Mouse (Mus musculus) adrenal gland, postnatal 25 days (tissue): ENCODE data around the gene Dab1. TPM values are rescaled to one million over a fixed set of nuclear protein-coding genes. Genes with fewer than 3 reads are reported as not detected.

Source experiments
- DNase-seq: peaks from one replicate; pipeline ENCODE4 v3.0.0; 2021; ENCODE audit warnings: mixed read lengths
- total RNA-seq: library from RNA; stranded (reverse); gene quantifications from 2 replicates; pipeline ENCODE4 v1.2.3, GENCODE M21; 2021

Dab1 gene
- total RNA-seq, 1 experiment from 2014 or later, result 1.0 TPM

- no peak for DNase-seq
Observed at GRCm38 (mm10) chr4:104515681-104516080, 896.5 kb downstream of the Dab1 start.

GRCm38 (mm10) chr4:104522324-104522723, 903.2 kb downstream of the Dab1 start:
- DNase-seq, result no peak

GRCm38 (mm10) chr4:104523776-104524175, 904.6 kb downstream of the Dab1 start:
- DNase-seq, result no peak

GRCm38 (mm10) chr4:104529905-104530646, 910.9 kb downstream of the Dab1 start:
- no peak for DNase-seq

- no peak for DNase-seq
Observed at GRCm38 (mm10) chr4:104532846-104533245, 913.7 kb downstream of the Dab1 start.

GRCm38 (mm10) chr4:104538420-104538819, 919.3 kb downstream of the Dab1 start:
- DNase-seq, result no peak

GRCm38 (mm10) chr4:104539047-104539446, 919.9 kb downstream of the Dab1 start:
- no peak for DNase-seq

GRCm38 (mm10) chr4:104547091-104547490, 927.9 kb downstream of the Dab1 start:
- DNase-seq, result no peak

GRCm38 (mm10) chr4:104548287-104548686, 929.1 kb downstream of the Dab1 start:
- DNase-seq, result no peak

- DNase-seq, result no peak
Observed at GRCm38 (mm10) chr4:104550581-104551205, 931.5 kb downstream of the Dab1 start.

GRCm38 (mm10) chr4:104551390-104552070, 932.4 kb downstream of the Dab1 start:
- no peak for DNase-seq

GRCm38 (mm10) chr4:104555408-104555807, 936.2 kb downstream of the Dab1 start:
- DNase-seq, result no peak

- no peak for DNase-seq
Observed at GRCm38 (mm10) chr4:104563512-104563911, 944.4 kb downstream of the Dab1 start.

GRCm38 (mm10) chr4:104570523-104570922, 951.4 kb downstream of the Dab1 start:
- no peak for DNase-seq

GRCm38 (mm10) chr4:104572440-104572839, 953.3 kb downstream of the Dab1 start:
- DNase-seq, result no peak

- no peak for DNase-seq
Observed at GRCm38 (mm10) chr4:104573419-104573818, 954.3 kb downstream of the Dab1 start.

- no peak for DNase-seq
Observed at GRCm38 (mm10) chr4:104578370-104578769, 959.2 kb downstream of the Dab1 start.

GRCm38 (mm10) chr4:104579946-104580544, 960.9 kb downstream of the Dab1 start:
- DNase-seq, result no peak

GRCm38 (mm10) chr4:104582726-104583125, 963.6 kb downstream of the Dab1 start:
- no peak for DNase-seq

- DNase-seq, result no peak
Observed at GRCm38 (mm10) chr4:104587826-104588225, 968.7 kb downstream of the Dab1 start.

GRCm38 (mm10) chr4:104596936-104597335, 977.8 kb downstream of the Dab1 start:
- DNase-seq, result no peak

GRCm38 (mm10) chr4:104597490-104598465, 978.6 kb downstream of the Dab1 start:
- no peak for DNase-seq
